Mouse (Mus musculus) macrophage (primary cell): ENCODE measurements at regions not wholly inside any gene's neighbourhood (a gene's known extent, or its start where the extent isn't known, plus 50 kb on each side); places are given as distances from the start of the nearest gene placed in this dataset.

Experiments used
- H3K27ac ChIP-seq: fragments of 350-480 bp; formaldehyde crosslinking; 2 replicates; pipeline ENCODE4 v1.9.0; 2021
- H3K36me3 ChIP-seq: fragments of 350-480 bp; formaldehyde crosslinking; 2 replicates; pipeline ENCODE4 v1.9.0; 2021; ENCODE audit errors: inconsistent target
- H3K4me3 ChIP-seq: fragments of 350-480 bp; formaldehyde crosslinking; 2 replicates; pipeline ENCODE4 v1.9.0; 2021; ENCODE audit errors: inconsistent target
- H3K79me2 ChIP-seq: fragments of 350-480 bp; formaldehyde crosslinking; 2 replicates; pipeline ENCODE4 v1.9.0; 2021; ENCODE audit errors: inconsistent target
- WGBS: methylation state at CpG from one replicate; pipeline ENCODE4 v1.1.7; 2026; ENCODE audit warnings: inconsistent platforms; ENCODE audit not compliant: missing documents; 5-methylcytosine and 5-hydroxymethylcytosine counted together

DNA sequence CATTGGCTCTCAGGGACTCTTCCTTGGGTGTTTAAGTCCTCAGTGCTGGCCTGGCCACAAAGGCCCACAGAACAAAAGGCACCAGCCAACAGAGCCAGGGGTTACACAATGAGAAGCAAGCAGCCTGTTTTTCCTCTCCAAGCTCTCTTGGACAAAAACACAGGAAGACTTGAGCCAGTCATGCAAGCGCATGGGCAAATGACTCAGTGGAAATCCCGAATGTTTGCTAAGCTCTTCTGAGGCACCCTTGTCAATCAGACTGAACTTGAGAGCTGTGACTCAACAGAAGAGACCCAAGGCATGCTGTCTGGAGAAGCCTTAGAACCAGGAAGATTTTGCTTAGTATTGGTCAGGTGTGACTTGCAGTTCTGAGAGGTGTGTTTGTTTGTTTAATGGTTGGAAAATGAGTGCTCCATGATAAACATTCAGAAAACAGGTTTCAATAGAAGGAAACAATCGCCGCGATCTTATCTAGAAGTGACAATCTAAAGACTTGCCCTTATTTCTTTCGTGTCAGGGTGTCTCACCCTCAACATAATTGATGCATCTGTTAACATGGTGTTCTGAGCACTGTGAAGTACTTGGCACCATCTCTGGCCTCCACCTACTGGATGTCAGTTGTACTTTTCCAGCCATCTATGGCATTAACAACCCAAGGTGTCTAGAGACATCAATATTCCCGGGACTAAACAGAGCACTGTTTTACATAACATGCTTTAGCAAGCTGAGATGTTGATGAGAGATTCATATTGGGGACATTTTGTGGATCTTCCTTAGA, 124.0 kb upstream of the Tmc1 start:
- no peaks in the 10 kb centered on the region for H3K36me3 ChIP-seq
- 0 out of 2 replicates have a peak overlapping the region, but pooled peaks have one; percentile 3 for H3K27ac ChIP-seq
- 70% methylated on average over 7 of the region's 7 CpGs for WGBS
- no peak overlapping the region for H3K4me3 ChIP-seq
- H3K79me2 ChIP-seq, result no peaks in the 10 kb centered on the region

DNA sequence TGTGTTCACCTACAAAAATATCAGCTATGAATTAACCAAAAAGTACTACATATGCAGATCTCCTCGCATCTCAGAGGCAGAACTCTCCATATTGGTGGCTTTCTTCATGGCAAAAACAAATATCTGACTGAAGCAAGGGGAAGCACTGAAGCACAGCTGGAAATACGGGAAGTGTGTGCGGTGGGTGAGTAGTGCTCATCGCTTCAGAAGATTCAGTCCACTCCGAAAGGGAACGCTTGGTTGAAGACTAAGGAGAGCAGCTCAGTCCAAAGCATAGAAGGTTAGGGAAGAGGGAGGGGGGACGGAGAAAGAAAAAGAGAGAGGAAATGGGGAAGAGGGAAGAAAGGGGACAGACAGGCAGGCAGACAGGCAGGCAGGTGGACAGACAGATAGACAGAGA, 114.4 kb upstream of the Tmc1 start:
- no peaks in the 10 kb centered on the region for H3K36me3 ChIP-seq
- no peak overlapping the region for H3K4me3 ChIP-seq
- H3K79me2 ChIP-seq, result no peaks in the 10 kb centered on the region
- H3K27ac ChIP-seq, result no peak overlapping the region
- WGBS, result 83% methylated on average over 7 of the region's 7 CpGs

DNA sequence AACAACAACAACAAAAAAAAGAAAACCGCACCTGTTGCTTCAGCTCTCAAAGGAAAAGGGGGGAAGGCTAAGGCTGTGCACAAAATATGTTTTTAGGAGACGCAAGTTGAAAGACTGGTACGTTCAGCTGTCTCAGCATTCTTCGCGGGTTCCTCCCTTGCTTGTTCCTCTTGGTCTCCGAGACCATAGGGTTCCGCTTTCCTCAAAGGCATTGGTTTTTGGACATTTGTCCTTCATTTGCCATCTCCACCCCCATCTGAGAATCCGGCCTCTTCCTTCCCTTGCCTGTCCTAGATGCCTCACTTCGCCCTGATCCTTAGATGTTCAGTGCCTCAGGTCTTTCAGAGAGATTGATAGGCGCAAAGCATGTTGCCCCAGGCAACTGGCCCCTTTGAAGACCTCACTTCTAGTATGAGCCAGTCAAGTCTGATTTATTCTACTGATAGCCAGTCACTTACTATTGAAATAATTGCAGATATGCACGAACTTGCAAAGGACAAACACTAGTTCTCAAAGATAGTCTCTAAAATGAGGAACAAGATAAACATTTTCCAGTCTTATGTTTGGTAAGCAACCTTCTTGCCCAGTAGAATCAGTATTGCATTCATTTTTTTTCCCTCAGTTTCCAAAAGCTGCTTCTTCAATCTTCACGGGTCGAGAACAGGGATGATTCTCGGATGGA, 112.6 kb upstream of the Tmc1 start:
- WGBS, result 91% methylated on average over 13 of the region's 14 CpGs
- no peak overlapping the region for H3K27ac ChIP-seq

DNA sequence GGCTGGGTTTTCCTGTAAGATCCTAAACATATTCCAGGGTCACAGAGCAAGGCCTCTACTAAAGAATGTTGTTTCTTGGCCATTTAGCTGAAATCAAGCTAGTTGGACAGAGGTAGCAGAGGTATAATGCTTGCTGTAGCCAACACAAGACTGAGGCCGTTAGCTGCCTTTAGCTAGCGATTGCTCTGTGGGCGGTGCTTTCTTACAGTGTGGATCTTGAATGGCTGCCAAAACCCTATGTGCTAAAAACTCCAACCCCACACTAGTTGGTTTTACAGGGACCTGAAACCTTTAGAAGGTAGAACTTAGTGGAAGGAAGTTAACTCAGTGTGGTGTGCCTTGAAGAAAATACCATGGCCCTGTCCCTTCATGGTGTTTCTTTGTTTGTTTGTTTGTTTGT, 110.9 kb upstream of the Tmc1 start:
- H3K79me2 ChIP-seq, result no peaks in the 10 kb centered on the region
- no peak overlapping the region for H3K4me3 ChIP-seq
- WGBS, result 63% methylated on average over 3 of the region's 3 CpGs
- no peak overlapping the region for H3K27ac ChIP-seq
- H3K36me3 ChIP-seq, result no peaks in the 10 kb centered on the region

More for the DNA sequence above, 112.6 kb upstream of the Tmc1 start:
- Histone ChIP-seq H3K36me3 (no peaks in the 10 kb centered on the region), H3K79me2 (no peaks in the 10 kb centered on the region), H3K4me3 (no peak overlapping the region)

DNA sequence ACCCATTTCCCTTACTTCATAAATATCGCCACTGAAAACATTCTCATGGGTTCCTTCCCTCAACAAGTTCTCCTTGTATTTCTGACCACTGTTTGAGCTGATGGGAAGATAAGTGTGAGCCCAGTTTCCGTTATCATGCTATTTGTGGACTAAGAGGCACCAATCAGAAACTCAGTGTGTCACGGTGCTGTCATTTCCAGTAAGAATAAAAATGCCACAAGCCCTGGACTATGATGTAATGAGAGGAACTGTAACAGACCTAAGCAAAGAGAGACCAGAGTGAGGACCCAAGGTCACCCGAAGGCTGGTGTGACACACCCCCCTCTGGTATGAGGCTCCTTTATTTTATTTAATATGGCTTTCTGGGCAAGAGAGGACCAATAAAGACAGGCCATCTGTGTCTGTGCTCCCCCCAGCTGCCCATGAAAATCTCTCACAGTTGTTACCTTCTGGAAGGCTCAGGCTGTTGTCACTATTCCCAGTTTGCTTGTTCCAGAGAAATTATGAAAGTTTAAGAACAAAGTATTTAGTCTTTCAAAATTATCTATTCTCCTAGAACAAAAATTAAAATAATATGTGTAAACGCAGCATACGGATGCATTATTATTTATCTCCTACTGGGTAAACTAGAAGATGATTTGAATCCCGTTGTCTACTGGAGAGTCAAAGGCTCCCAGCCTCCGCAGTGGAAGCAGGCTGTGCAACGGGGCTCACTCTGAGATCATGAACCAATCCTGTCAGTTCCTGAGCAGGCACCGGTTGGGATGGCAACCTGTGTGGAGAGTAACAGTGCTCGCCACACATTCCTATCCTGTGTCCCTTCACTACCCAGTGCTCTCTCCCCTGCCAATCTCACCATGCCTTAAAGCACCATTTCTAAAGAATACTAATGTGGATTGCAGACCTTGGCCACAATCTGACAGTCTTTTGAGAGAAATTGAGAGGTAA, 99.9 kb upstream of the Tmc1 start:
- Histone ChIP-seq H3K36me3 (no peaks in the 10 kb centered on the region), H3K79me2 (no peaks in the 10 kb centered on the region), H3K27ac (no peak overlapping the region), H3K4me3 (no peak overlapping the region)
- WGBS, result 67% methylated on average over 11 of the region's 11 CpGs

DNA sequence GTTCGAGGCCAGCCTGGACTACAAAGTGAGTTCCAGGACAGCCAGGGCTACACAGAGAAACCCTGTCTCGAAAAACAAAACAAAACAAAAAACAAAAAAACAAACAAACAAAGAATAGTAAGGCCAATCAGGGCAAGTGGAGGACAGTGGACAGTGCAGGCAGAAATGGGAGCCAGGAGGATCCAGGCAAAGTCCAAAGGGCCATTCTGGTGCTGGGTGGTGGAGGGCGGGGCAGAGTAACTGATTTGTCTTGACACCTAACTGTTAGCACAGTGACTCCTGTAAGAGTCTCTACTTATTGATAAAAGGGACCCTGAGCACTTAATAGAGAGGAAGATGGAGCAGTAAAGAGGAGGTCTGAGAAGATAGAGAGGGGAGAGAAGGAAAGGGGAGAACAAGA, 98.8 kb upstream of the Tmc1 start:
- Histone ChIP-seq H3K79me2 (no peaks in the 10 kb centered on the region), H3K36me3 (no peaks in the 10 kb centered on the region), H3K4me3 (no peak overlapping the region), H3K27ac (no peak overlapping the region)
- WGBS, result 90% methylated on average over 3 of the region's 3 CpGs

DNA sequence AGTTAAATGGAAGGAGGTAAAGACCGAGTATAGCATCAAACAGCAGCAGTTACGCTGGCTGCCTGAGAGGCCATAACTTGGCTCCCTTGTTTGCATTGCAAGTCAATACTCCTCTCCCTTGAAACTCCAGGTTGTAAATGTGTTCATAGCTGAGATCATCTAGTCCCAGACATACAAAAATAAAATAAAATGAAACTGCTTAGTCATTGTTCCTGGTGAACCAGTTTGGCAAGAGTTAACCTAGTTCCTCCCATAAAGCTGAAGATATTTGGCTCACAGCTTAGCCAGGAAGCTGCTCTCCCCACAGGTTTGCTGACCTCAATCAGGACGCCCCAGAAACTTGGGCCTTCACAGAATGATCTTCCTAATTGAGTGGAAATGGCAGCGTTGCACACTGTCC, 97.9 kb upstream of the Tmc1 start:
- Histone ChIP-seq H3K27ac (peak overlapping the region; percentile 29; the same call in 1 of the 2 replicates), H3K36me3 (no peaks in the 10 kb centered on the region), H3K79me2 (no peaks in the 10 kb centered on the region), H3K4me3 (no peak overlapping the region)
- WGBS, result 45% methylated on average over 4 of the region's 4 CpGs

DNA sequence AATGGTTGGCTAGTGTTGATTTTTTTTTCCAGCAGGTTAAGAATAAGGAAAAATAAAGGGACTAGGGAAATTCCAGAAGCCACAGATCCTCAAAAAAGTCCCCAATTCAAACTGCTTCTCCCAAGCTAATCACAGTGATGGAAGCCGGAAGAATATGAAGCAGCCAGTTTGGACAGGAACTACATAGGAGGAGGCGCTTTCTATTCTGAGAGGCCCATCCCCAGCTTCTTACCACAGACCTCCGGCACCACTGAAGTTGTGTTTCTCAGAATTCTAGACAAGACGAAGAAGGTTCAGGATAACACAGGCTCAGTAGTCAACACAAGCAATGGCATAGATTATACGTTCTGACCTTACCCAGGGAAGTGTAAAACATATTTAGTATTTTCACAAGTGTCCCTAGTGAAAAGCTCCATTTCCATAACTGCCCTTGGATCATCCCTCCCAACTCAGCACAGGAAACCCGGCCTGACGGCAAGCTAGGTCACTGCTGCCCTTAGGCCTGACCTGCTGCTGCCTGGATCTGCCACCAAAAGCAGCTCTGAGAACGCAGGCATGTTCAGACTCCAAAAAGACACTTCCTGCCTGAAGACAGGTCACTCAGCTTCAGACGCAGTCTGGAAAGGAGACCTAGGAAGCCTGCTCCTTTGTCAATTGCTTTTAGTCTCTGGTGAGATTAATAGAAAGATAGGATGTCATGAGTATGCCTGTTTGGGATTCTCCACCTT, 97.2 kb upstream of the Tmc1 start:
- no peak overlapping the region for H3K4me3 ChIP-seq

DNA sequence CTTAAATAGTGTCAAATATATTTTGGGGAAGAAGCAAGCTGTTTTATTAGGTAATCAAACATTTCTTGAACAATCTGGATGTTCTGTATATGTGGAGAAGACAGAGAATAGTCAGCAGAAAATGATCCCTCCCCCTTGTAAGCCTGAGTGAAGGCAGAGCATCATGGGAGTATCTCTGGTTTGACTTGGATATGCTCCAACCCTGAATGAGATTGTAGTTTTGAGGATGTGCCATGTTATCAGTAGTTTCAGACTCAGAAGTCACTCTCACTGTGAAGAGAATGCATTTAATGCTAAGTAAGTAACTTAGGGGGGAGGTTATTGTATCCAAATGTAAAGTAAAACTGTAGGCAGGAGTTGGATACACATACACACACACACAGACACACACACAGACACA, 95.3 kb upstream of the Tmc1 start:
- Histone ChIP-seq H3K79me2 (no peaks in the 10 kb centered on the region), H3K36me3 (no peaks in the 10 kb centered on the region), H3K4me3 (no peak overlapping the region), H3K27ac (no peak overlapping the region)

More for the DNA sequence above, 97.2 kb upstream of the Tmc1 start:
- Histone ChIP-seq H3K36me3 (no peaks in the 10 kb centered on the region), H3K79me2 (no peaks in the 10 kb centered on the region), H3K27ac (peak overlapping the region; percentile 29)
- WGBS, result 21% methylated on average over 9 of the region's 9 CpGs

DNA sequence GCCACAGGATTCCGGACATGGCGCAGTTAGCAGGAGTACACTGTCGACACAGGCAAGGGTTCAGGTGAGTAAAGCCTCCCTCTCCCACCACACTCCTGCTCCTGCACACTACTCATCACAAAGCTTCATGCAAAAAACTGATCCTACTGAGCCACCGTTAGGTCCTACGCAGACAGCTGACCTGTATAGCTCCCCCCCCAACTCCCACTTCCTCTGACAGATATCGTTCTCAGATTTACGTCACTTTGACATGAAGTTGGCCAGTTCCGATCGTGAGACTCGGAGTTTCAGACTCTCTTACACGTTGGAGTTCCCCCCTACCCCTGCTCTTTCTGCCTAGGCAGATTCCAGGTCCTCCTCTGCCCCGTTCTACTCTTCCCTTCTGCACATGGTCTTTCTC, 91.6 kb upstream of the Tmc1 start:
- Histone ChIP-seq H3K4me3 (no peak overlapping the region), H3K27ac (no peak overlapping the region)
- 52% methylated on average over 12 of the region's 12 CpGs for WGBS

DNA sequence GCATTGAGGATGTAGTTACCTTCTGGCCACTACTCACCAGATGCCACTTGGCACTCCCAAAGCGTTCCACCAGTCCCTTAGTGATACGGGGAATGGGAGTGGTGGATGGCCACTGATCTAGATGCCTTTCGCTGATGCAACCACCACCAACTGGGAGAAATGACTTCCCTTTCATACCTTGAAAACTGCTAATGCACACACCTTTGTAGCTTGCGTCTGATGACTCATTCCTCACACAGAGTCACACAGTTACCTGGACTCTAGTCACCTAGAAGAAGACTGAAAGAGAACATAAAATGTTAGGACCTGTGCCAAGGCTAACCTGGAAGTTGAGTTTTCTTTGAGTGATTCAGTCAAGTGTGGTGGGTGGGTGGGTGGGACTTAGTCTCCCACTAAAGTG, 90.0 kb upstream of the Tmc1 start:
- no peaks in the 10 kb centered on the region for H3K79me2 ChIP-seq
- no peaks in the 10 kb centered on the region for H3K36me3 ChIP-seq
- no peak overlapping the region for H3K4me3 ChIP-seq
- 100% methylated on average over 4 of the region's 4 CpGs for WGBS
- H3K27ac ChIP-seq, result no peak overlapping the region

More for the DNA sequence above, 91.6 kb upstream of the Tmc1 start:
- no peaks in the 10 kb centered on the region for H3K79me2 ChIP-seq
- H3K36me3 ChIP-seq, result no peaks in the 10 kb centered on the region

DNA sequence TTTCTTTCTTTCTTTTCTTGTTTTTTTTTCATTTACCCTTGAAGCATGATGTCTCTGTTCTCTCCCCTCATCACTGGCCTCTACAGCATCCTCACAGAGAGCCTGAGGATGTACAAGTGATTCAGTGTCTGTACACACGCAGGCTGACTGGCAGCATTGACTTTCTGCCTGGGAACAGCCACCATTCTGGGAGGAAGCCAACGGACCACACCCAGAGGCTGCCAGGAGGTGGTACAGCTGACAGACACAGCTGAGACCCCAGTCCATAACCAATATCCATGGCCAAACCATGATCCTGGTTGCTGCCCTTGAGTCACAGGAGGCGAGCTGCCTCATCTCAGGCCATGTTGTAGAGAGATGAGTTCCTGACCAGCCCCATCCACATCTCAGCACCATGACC, 88.5 kb upstream of the Tmc1 start:
- Histone ChIP-seq H3K36me3 (no peaks in the 10 kb centered on the region), H3K27ac (no peak overlapping the region), H3K79me2 (no peaks in the 10 kb centered on the region), H3K4me3 (no peak overlapping the region)
- WGBS, result 93% methylated on average over 3 of the region's 3 CpGs

DNA sequence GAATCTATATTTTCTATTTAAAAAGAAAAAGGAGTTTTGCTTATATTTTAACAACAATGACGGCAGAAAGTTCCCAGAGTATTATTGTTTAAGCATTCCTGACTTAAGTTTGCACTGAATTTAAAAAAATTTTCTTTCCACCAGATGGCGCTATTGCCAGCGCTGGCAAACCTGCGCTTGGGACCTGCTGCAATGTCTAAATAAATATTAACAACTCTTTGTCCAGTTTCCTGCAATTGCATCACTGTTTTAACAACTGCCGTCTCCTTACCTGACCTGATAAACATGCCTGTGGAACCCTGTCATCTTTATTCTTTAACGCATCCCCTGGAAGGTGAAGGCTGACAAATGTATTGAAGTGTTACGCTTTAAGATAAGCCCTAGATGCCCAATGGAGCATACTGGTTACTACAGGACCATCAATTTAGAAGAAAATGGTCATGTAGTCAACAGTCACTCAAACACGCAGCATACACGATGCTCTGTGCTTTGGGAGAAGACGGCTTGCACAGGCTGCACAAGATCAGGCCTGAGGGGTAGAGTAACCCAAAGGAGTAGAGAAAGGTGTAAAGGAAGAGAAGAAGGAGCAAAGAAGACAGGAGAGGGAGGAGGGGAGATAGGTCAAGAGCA, 83.6 kb upstream of the Tmc1 start:
- no peaks in the 10 kb centered on the region for H3K79me2 ChIP-seq
- H3K4me3 ChIP-seq, result no peak overlapping the region
- H3K27ac ChIP-seq, result peak overlapping the region; percentile 83
- no peaks in the 10 kb centered on the region for H3K36me3 ChIP-seq
- 31% methylated on average over 10 of the region's 10 CpGs for WGBS
